Mouse (Mus musculus) bone marrow, adult 2 months (tissue): ENCODE data around the gene Rasgrp3.

Source experiments
- CTCF ChIP-seq: fragments of 200-500 bp; IDR thresholded peaks from 2 replicates; pipeline ENCODE4 v1.5.1; 2011; ENCODE audit warnings: low read length, control low read depth; ENCODE audit not compliant: control insufficient read depth, insufficient read depth
- POLR2A ChIP-seq: fragments of 200-500 bp; IDR thresholded peaks from 2 replicates; pipeline ENCODE4 v1.6.1; 2011; ENCODE audit warnings: low read depth, mild to moderate bottlenecking, control low read depth, low read length, borderline replicate concordance; ENCODE audit not compliant: control insufficient read depth

DNA sequence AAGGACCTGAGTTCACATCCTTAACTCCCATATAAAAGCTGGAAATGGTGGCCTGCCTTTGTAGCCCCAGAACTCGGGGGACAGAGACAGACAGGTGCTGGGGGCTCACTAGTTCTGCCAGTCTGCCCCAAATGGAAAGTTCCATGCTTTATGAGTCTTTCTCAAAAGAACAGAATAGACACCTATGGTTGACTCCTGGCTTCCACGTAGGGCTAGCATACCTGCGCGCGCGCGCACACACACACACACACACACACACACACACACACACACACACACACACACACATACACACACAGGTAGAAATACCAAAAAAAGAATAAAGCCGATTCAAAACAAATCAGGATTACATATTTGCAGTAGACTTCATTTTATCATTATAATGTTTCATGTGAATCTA is 6.7 kb downstream of the Rasgrp3 start:
- TF ChIP-seq POLR2A (no peak), CTCF (no peak)
